Mouse (Mus musculus) liver, embryonic 11.5 days (tissue): Measurements from ENCODE around the gene Nsmce4a. TPM values are rescaled to one million over a fixed set of nuclear protein-coding genes. Genes with fewer than 3 reads are reported as not detected.

Source experiments
- ATAC-seq: fragments of 200-750 bp; cut with Nextera tagmentation; replicated peaks from 2 replicates; pipeline ENCODE4 v1.8.0; 2017; ENCODE audit warnings: moderate number of reproducible peaks, mild to moderate bottlenecking, moderate TSS enrichment, moderate library complexity; ENCODE audit not compliant: low FRiP score
- DNase-seq: peaks from one replicate; pipeline ENCODE4 v3.0.0-alpha.2; 2017; ENCODE audit warnings: low spot score
- H3K27ac ChIP-seq: fragments of 300-500 bp; sonication (generic); 2 replicates; pipeline ENCODE4 v1.5.1; 2014; ENCODE audit warnings: mild to moderate bottlenecking, low read depth, low read length, control low read depth
- H3K27me3 ChIP-seq: fragments of 300-500 bp; sonication (generic); replicated peaks from 2 replicates; pipeline ENCODE4 v1.6.1; 2014; ENCODE audit warnings: low read length, mixed read lengths; ENCODE audit not compliant: control insufficient read depth, insufficient read depth
- H3K36me3 ChIP-seq: fragments of 300-500 bp; sonication (generic); 2 replicates; pipeline ENCODE4 v1.6.1; 2014; ENCODE audit warnings: mild to moderate bottlenecking, low read length, moderate library complexity, mixed read lengths; ENCODE audit not compliant: control insufficient read depth, insufficient read depth
- H3K4me1 ChIP-seq: fragments of 300-500 bp; sonication (generic); replicated peaks from 2 replicates; pipeline ENCODE4 v1.6.1; 2014; ENCODE audit warnings: low read length, mixed read lengths; ENCODE audit not compliant: control insufficient read depth, insufficient read depth
- H3K4me2 ChIP-seq: fragments of 300-500 bp; sonication (generic); 2 replicates; pipeline ENCODE4 v1.6.1; 2014; ENCODE audit warnings: mild to moderate bottlenecking, control low read depth, moderate library complexity
- H3K4me3 ChIP-seq: fragments of 300-500 bp; sonication (generic); 2 replicates; pipeline ENCODE4 v1.5.1; 2014; ENCODE audit warnings: low read depth, low read length, control low read depth
- H3K9ac ChIP-seq: fragments of 300-500 bp; sonication (generic); 2 replicates; pipeline ENCODE4 v1.6.1; 2014; ENCODE audit warnings: low read depth, low read length, control low read depth
- H3K9me3 ChIP-seq: fragments of 300-500 bp; sonication (generic); 2 replicates; pipeline ENCODE4 v1.6.1; 2016; ENCODE audit warnings: low read length, inconsistent platforms, mixed read lengths; ENCODE audit not compliant: control insufficient read depth
- WGBS: fragments of 180-500 bp; shearing (Covaris S2); extraction: QIAGEN DNeasy Blood & Tissue Kit; methylation state at CpG from one replicate; pipeline ENCODE4 v1.1.7; 2014; 5-methylcytosine and 5-hydroxymethylcytosine counted together
- polyA plus RNA-seq: library from polyadenylated mRNA; unstranded; fragments of >200 nt; fragmentation: Nextera tagmentation; extraction: Ambion mirVana; gene quantifications from 2 replicates; pipeline ENCODE4 v1.2.1, GENCODE M21; 2014

Gene Nsmce4a
- polyA plus RNA-seq, 1 experiment from 2014 or later: 175 TPM

DNA sequence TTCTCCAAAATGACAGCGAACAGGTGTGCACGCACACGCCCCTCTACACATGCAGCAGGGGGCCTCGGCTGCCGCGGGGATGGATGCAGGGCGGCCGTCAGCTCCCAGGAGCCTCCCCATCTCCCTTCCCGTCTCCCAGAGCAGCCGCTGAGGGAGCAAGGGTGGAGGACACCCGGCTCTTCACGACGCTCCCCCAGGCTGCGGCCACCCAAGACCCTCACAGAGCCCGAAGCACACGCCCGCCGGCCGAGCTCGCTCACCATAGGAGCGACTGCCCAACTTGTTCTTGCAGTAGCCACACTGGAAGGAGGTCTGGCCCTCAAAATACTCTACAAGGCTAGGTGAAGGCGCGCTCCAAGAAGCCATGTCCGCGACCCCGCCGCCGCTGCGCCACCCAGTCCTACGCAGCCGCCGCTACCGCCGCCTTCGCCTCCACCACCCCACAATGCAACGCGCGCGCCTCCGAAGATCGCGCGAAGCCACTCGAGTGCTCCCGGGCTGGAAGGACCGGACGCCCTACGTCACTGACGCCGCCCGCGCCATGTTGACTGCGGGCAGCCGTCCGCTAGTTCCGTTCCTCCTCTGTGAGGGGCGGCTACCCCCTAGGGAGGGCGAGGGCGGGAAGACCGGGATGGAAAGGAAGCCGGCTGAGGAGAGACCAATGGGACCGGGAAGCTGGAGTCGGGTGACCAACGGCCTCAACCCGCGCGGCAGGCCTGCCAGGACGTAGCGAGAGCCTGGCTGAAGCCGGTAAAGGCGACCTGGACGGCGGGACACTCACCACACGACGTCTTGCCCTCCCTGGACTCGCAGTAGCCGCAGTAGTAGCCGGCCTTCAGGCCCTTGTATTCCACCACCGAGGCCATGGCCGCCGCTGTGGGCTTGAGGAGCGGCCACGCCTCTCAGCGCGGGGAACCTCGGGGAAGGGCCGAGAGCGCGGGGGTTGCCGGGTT is 53.5 kb downstream of the Nsmce4a start:
- no peaks in the 10 kb centered on the region for H3K9me3 ChIP-seq
- peak overlapping the region; percentile 66 for H3K4me2 ChIP-seq
- H3K36me3 ChIP-seq: no peaks in the 10 kb centered on the region; the same call in 1 of the 2 replicates
- no peaks in the 10 kb centered on the region for H3K27me3 ChIP-seq
- H3K4me3 ChIP-seq: peak overlapping the region; percentile 85
- peak; percentile 90 for ATAC-seq
- peak overlapping the region; percentile 90 for H3K9ac ChIP-seq
- H3K27ac ChIP-seq: peak overlapping the region; percentile 89
- peak; percentile 93 for DNase-seq
- peaks cover 9% of the 10 kb centered on the region for H3K4me1 ChIP-seq
- under 1% methylated on average over 88 of the region's 90 CpGs for WGBS

DNA sequence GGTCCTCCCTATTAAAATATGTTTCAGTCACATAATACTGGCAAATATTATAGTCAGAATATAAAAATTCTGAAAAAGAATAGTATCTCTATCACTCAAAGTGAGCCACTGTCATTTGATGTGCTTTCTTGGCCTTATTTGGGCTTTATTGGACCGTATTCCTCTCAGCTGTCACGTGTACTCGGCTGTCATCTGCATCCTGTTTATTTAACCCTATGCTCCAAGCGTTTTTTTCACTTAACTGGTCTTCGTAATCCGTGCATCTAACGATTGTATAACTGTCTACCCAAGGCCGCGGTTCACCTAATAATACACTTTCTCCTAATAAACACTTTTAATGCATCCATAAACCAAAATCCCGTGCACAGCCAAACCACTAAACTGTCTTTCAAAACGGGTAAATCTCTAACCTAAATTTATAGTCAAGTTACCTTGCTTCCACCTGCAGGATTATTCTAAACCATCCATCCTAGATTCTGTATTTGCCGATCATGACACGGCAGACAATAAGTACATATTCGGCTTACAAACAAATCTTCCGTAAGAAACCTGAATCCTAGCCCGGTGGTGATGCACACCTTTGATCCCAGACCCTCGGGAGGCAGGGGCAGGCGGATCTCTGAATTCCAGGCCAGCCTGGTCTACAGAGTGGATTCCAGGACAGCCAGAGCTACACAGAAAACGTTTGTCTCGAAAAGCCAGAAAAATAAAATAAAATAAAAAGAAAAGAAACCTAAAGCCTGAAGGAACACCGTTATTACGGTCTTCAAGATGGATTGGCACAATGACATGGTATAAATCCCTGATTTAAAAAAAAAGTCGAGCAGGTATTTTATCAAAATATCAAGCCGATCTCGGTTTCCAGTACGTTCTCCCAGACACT is 54.5 kb downstream of the Nsmce4a start:
- WGBS: 32% methylated on average over 26 of the region's 26 CpGs
- H3K4me2 ChIP-seq: peak overlapping the region; percentile 66
- H3K9ac ChIP-seq: peak overlapping the region; percentile 90
- H3K4me3 ChIP-seq: peak overlapping the region; percentile 85
- H3K9me3 ChIP-seq: no peaks in the 10 kb centered on the region
- no peak for ATAC-seq
- DNase-seq: no peak
- peaks cover 2% of the 10 kb centered on the region; the same call in 1 of the 2 replicates for H3K36me3 ChIP-seq
- peaks cover 9% of the 10 kb centered on the region for H3K4me1 ChIP-seq
- no peaks in the 10 kb centered on the region for H3K27me3 ChIP-seq
- H3K27ac ChIP-seq: no peak overlapping the region

DNA sequence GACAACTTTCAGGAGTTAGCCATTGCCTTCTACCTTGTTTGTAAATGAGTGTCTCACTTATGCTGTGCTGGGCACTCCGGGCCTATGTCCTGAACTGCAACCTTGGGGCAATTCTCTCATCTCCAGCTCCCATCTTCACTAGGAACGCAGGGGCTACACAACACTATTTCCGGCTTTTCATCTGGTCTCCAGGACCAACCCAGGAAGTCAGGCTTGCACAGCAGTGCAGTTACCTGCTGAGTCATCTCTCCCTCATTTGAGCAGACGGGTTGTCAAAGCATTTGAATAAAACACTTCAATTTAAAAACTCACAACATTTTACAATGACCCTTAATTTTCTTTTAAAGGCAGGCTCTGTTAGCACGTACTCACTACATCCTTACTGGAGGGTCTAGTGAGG is 62.7 kb downstream of the Nsmce4a start:
- 79% methylated on average over 5 of the region's 5 CpGs for WGBS
- H3K4me2 ChIP-seq: no peak overlapping the region

DNA sequence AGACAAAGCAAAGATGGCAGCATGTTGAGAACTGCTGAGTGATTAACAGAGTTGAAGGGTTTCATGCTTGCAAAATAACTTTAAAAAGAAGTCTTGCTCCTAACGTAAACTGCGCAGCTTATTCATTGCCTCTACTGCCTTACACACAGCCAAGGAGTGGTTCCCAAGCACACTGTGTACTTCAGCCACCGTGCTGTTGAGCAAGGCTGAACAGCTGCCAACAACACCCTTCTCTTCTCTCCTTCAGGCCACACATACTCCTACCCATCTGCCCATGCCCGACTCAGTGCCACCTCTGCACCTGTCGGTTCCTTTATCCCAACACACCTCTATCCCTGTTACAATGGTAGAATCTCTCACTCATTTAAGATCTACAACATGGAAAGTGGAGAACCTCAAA is 69.9 kb downstream of the Nsmce4a start:
- Histone ChIP-seq H3K4me3 (no peak overlapping the region), H3K36me3 (peaks cover 9% of the 10 kb centered on the region; the same call in 1 of the 2 replicates), H3K9ac (no peak overlapping the region), H3K4me2 (no peak overlapping the region), H3K9me3 (no peaks in the 10 kb centered on the region), H3K27ac (no peak overlapping the region), H3K27me3 (no peaks in the 10 kb centered on the region), H3K4me1 (no peaks in the 10 kb centered on the region)
- DNase-seq: no peak
- no peak for ATAC-seq
- 94% methylated on average over 5 of the region's 5 CpGs for WGBS

More for the DNA sequence above, 62.7 kb downstream of the Nsmce4a start:
- Histone ChIP-seq H3K4me1 (no peaks in the 10 kb centered on the region), H3K9me3 (no peaks in the 10 kb centered on the region), H3K36me3 (peaks cover 7% of the 10 kb centered on the region; the same call in 1 of the 2 replicates), H3K27ac (no peak overlapping the region), H3K9ac (no peak overlapping the region), H3K4me3 (no peak overlapping the region), H3K27me3 (no peaks in the 10 kb centered on the region)
- ATAC-seq (no peak), DNase-seq (no peak)

DNA sequence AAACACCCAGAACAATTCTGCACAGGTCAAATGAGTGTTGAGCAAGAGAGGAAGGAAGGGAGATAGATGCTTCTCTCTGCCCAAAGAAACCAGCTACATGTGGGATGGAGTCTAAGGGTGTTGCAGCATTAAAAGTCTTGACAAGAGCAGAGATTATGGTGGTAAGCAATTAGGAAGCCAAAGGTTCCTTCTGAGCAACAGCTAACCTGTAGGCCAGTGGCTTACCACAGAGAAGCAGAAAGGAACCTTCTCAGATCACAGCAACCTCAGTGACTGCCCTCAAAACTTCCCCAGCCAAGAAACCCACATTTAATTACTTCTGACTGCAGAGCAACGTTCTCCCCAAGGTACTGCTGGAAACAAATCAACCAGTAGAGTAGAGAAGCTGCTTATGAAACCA is 71.4 kb downstream of the Nsmce4a start:
- Histone ChIP-seq H3K27me3 (no peaks in the 10 kb centered on the region), H3K36me3 (peaks cover 9% of the 10 kb centered on the region; the same call in 1 of the 2 replicates), H3K9me3 (no peaks in the 10 kb centered on the region), H3K27ac (no peak overlapping the region), H3K4me2 (no peak overlapping the region), H3K4me1 (no peaks in the 10 kb centered on the region), H3K9ac (no peak overlapping the region), H3K4me3 (no peak overlapping the region)
- DNase-seq (no peak), ATAC-seq (no peak)
- WGBS: 66% methylated on average over 1 of the region's 1 CpGs

DNA sequence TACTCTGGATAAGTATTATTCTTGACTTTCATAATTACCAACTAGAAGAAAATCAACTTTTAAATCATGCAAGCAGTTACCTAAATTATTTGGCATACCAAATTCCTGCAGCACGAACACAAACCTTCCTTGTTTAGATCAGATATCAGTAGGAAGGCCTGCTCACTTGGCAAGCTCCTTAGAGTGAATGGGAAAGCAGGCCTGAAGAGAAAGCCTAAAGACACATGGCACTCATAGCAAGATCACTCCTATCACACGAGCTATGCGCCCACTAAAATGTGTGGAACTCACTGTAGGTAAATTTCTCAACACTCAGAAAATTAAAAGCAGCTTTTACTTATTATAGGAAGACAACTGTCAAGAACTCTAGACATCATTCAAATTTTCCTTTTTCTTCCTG is 79.6 kb downstream of the Nsmce4a start:
- no peak for ATAC-seq
- H3K9ac ChIP-seq: no peak overlapping the region
- no peak overlapping the region for H3K27ac ChIP-seq
- no peaks in the 10 kb centered on the region for H3K27me3 ChIP-seq
- peaks cover 3% of the 10 kb centered on the region; the same call in 1 of the 2 replicates for H3K36me3 ChIP-seq
- H3K4me3 ChIP-seq: no peak overlapping the region
- H3K9me3 ChIP-seq: no peaks in the 10 kb centered on the region
- H3K4me2 ChIP-seq: no peak overlapping the region
- no peak for DNase-seq
- H3K4me1 ChIP-seq: no peaks in the 10 kb centered on the region
- WGBS: 89% methylated on average over 3 of the region's 3 CpGs

DNA sequence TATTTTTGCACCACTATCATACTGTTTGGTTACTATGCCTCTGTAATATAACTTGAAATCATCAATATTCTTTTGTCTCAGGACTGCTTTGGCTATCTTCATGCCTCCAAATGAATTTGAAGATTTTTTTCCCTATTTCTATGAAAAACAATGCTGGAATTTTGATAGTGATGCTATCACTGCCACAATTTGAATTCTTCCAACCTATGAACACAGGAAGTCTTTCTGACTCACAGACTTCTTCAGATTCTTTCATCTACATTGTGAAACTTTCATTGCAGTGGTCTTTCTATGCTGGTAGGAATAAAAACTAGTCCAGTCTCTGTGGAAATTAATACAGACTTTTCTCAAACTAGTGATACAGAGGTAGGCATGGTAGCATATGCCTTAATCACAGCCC is 80.9 kb downstream of the Nsmce4a start:
- no peak for ATAC-seq
- Histone ChIP-seq H3K9ac (no peak overlapping the region), H3K9me3 (no peaks in the 10 kb centered on the region), H3K27ac (no peak overlapping the region), H3K4me3 (no peak overlapping the region), H3K4me2 (no peak overlapping the region), H3K36me3 (peaks cover 6% of the 10 kb centered on the region), H3K27me3 (no peaks in the 10 kb centered on the region), H3K4me1 (no peaks in the 10 kb centered on the region)
- DNase-seq: no peak
